26 mouse cellular contexts compared by ENCODE assay signal in the genomic region with DNA sequence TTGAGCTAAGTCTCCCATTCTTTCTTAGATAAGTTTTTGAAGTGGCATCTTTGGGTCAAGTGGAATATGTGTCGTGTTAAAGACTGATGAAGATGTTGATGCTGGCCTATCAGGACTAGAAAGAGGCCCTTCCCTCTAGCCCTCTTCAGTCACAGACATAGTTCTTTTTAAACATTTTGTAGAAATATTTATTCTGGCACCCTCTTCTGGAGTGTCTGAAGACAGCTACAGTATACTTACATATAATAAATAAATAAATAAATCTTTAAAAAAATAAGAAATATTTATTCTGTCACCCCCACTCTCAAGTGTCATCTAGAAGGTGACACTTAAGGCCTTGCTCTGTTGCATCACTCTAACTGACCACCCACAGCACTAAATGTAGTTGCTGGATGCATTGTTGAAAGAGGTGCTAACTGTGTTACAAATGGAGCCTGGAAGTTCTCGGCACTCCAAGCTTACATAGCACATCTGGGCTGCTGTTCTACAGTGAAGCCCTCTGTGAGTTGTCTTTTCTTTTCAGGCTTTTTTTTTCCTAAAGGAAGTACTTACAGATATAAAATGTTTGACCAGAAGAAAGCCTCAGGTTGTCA. TPM values are rescaled to one million over a fixed set of nuclear protein-coding genes. Genes with fewer than 3 reads are reported as not detected.
DNase-seq lines count a peak whose midpoint lies in the region; ATAC-seq and TF ChIP-seq lines count a peak whose summit lies in the region.
"Had no signal": no experiment of that assay in that cellular context is flagged by ENCODE, and none has a peak within 500 bp of the region (broad histone marks: within the 10 kb centered on the region; RNA-seq: fewer than 3 reads in every experiment).

No protein-coding gene starts in this region.

- TF ChIP-seq CTCF in gastrocnemius, adult 2 months (IDR thresholded peaks at IDR 0.05) = no peak
- TF ChIP-seq CTCF in lung, embryonic 14.5 days (IDR thresholded peaks at IDR 0.05; ENCODE audit: low read depth) = no peak

- H3K4me2 ChIP-seq in lung, embryonic 14.5 days = no peak overlapping the region
- no peak overlapping the region for H3K4me2 ChIP-seq in lung, embryonic 16.5 days (ENCODE audit: low read depth, low read length)
- H3K4me2 ChIP-seq: embryonic facial prominence, embryonic 13.5 days; embryonic facial prominence, embryonic 15.5 days; forebrain, embryonic 12.5 days had no signal

- H3K4me3 ChIP-seq in gastrocnemius, adult 2 months = no peak overlapping the region
- no peak overlapping the region for H3K4me3 ChIP-seq in lung, embryonic 14.5 days (ENCODE audit: low read depth, low read length)
- H3K4me3 ChIP-seq in lung, embryonic 16.5 days (ENCODE audit: low read length) = no peak overlapping the region
- H3K4me3 ChIP-seq: embryonic facial prominence, embryonic 13.5 days; embryonic facial prominence, embryonic 15.5 days; erythroblast, embryonic 14.5 days; forebrain, embryonic 10.5 days; forebrain, embryonic 12.5 days had no signal

- peak; percentile 83 for ATAC-seq in lung, embryonic 14.5 days (ENCODE audit: insufficient read depth)
- ATAC-seq in lung, embryonic 16.5 days (ENCODE audit: low read depth) = peak; percentile 75
- ATAC-seq: CD4-positive, CD25-positive, alpha-beta regulatory T cell, adult 4 months; forebrain, embryonic 14.5 days had no signal

- H3K4me1 ChIP-seq in lung, embryonic 14.5 days (ENCODE audit: insufficient read depth) = no peaks in the 10 kb centered on the region
- peaks cover 7% of the 10 kb centered on the region; the same call in 1 of the 2 replicates for H3K4me1 ChIP-seq in lung, embryonic 16.5 days (replicated peaks; ENCODE audit: control insufficient read depth, insufficient read depth, low read length)
- H3K4me1 ChIP-seq: embryonic facial prominence, embryonic 13.5 days; embryonic facial prominence, embryonic 15.5 days; forebrain, embryonic 10.5 days had no signal

- intact Hi-C loops in gastrocnemius, adult 2 months (cut with DNase I) = no loop called here

- no peak for DNase-seq in gastrocnemius, adult 2 months
- DNase-seq in gastrocnemius, adult 8-10 months (ENCODE audit: low spot score in 2 of 2) = no peak
- DNase-seq in lung, embryonic 14.5 days = peak; percentile 71
- DNase-seq in lung, postnatal 36 days = no peak
- no peak for DNase-seq in lung, postnatal 25 days (ENCODE audit: low spot score)
- peak; percentile 16 for DNase-seq in MN1 (ENCODE audit: low spot score)
- DNase-seq: adrenal gland, adult 2 months; adrenal gland, postnatal 10 days; adrenal gland, postnatal 25 days; B cell, adult 2 months; cerebellum, adult 11 months; cerebellum, adult 18-20 months; cerebellum, adult 8-10 months; cerebellum, adult 9-11 months; cerebellum, postnatal 14 days; cerebellum, postnatal 36 days; embryo, embryonic 11 days had no signal

- no peak overlapping the region for H3K9ac ChIP-seq in lung, embryonic 14.5 days
- H3K9ac ChIP-seq in lung, embryonic 16.5 days (ENCODE audit: low read length) = no peak overlapping the region
- H3K9ac ChIP-seq: embryonic facial prominence, embryonic 13.5 days; embryonic facial prominence, embryonic 15.5 days; forebrain, embryonic 12.5 days had no signal

- WGBS in lung, embryonic 14.5 days = 23% methylated on average over 2 of the region's 2 CpGs
- 27% methylated on average over 2 of the region's 2 CpGs for WGBS in lung, embryonic 16.5 days

- no peaks in the 10 kb centered on the region for H3K36me3 ChIP-seq in lung, embryonic 14.5 days (ENCODE audit: insufficient read depth)
- H3K36me3 ChIP-seq in lung, embryonic 16.5 days (ENCODE audit: control insufficient read depth, insufficient read depth, low read length) = peaks cover 3% of the 10 kb centered on the region; the same call in 1 of the 2 replicates
- H3K36me3 ChIP-seq: embryonic facial prominence, embryonic 15.5 days had no signal

- H3K27ac ChIP-seq in gastrocnemius, adult 2 months = 0 out of 2 replicates have a peak overlapping the region, but pooled peaks have one; percentile 24
- H3K27ac ChIP-seq in lung, embryonic 14.5 days (ENCODE audit: low read depth) = peak overlapping the region; percentile 13; the same call in 1 of the 2 replicates
- H3K27ac ChIP-seq in lung, embryonic 16.5 days (ENCODE audit: low read length) = peak overlapping the region; percentile 36; the same call in 1 of the 2 replicates
- H3K27ac ChIP-seq: embryonic facial prominence, embryonic 13.5 days; embryonic facial prominence, embryonic 15.5 days; forebrain, embryonic 10.5 days; forebrain, embryonic 12.5 days had no signal

- H3K9me3 ChIP-seq in lung, embryonic 14.5 days (ENCODE audit: low read depth, low read length) = no peaks in the 10 kb centered on the region; the same call in 1 of the 2 replicates
- peaks cover 4% of the 10 kb centered on the region; the same call in 1 of the 2 replicates for H3K9me3 ChIP-seq in lung, embryonic 16.5 days (ENCODE audit: control insufficient read depth, low read length)
- H3K9me3 ChIP-seq: embryonic facial prominence, embryonic 13.5 days; embryonic facial prominence, embryonic 15.5 days; forebrain, embryonic 12.5 days had no signal

- no peaks in the 10 kb centered on the region for H3K27me3 ChIP-seq in lung, embryonic 14.5 days (ENCODE audit: insufficient read depth, low read length)
- H3K27me3 ChIP-seq in lung, embryonic 16.5 days (ENCODE audit: control insufficient read depth, insufficient read depth, low read depth, low read length) = no peaks in the 10 kb centered on the region
- H3K27me3 ChIP-seq: CH12.LX; embryonic facial prominence, embryonic 13.5 days; embryonic facial prominence, embryonic 15.5 days; forebrain, embryonic 12.5 days had no signal

RNA-seq across cellular contexts. Expression of a gene that starts 54.4 kb away (rescaled TPM):
- total RNA-seq in gastrocnemius, adult 2 months (2021) = 1 to 10 TPM; 6.7 to 6.9 TPM
- total RNA-seq in gastrocnemius, adult 8-10 months (2022) = 1 to 10 TPM; 3.7 to 5.6 (median 4.4) TPM
- 11.4 and 12.1 TPM in 2 replicates for polyA plus RNA-seq in lung, embryonic 14.5 days (2014; fragmentation: Nextera tagmentation; extraction: Ambion mirVana)
- polyA plus RNA-seq in lung, embryonic 16.5 days (2015; fragmentation: Nextera tagmentation; extraction: Ambion mirVana) = 20.0 and 21.6 TPM in 2 replicates

RNA-seq across cellular contexts. Expression of a gene that starts 54.9 kb away (rescaled TPM):
- total RNA-seq in gastrocnemius, adult 2 months (2021) = 10 to 100 TPM; 12.3 to 13.1 TPM
- 10 to 100 TPM in 3 of 4 experiments, 1 to 10 TPM in 1; 8.7 to 12.7 (median 10.7) TPM for total RNA-seq in gastrocnemius, adult 8-10 months (2022)
- 290 and 302 TPM in 2 replicates for polyA plus RNA-seq in lung, embryonic 14.5 days (2014; fragmentation: Nextera tagmentation; extraction: Ambion mirVana)
- 195 and 217 TPM in 2 replicates for polyA plus RNA-seq in lung, embryonic 16.5 days (2015; fragmentation: Nextera tagmentation; extraction: Ambion mirVana)

Comparison
In these comparisons a context has a peak if more than half of its experiments do, and no peak if none do; other contexts are left out.
1. DNase-seq: peak in lung, embryonic 14.5 days (single experiment) and MN1 (single experiment); none in gastrocnemius, adult 2 months (single experiment), gastrocnemius, adult 8-10 months (0 of 2), lung, postnatal 36 days (single experiment) and lung, postnatal 25 days (single experiment).
2. Peak in every context shown above with its lines, with median percentiles within 50 percentile points of each other: H3K27ac ChIP-seq.